Comparison of ENCODE assay signal across 12 mouse cellular contexts in the genomic region with DNA sequence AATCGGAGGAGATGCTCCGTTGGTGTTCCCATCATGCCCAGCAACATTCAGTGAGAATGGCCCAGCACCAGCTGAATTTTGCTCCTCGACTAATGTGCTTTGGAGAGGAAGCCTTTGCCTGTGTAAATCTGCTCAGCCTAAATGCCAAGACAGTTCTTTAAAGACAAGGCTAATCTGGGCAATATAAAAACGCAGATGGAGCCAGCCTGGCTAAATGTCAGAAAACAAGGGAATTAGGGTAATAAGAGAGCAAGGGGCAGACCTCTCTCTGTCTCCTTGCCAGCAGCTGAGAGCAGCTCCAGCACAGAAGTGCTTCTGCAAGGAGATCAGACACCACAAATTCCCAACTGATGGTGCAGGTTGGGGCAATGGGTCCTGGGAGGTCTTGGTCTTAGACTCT.
"Had no signal": no experiment of that assay in that cellular context is flagged by ENCODE, and none has a peak within 500 bp of the region (broad histone marks: within the 10 kb centered on the region; RNA-seq: fewer than 3 reads in every experiment).

No protein-coding gene starts in this region.

- DNase-seq: kidney, postnatal 14 days; layer of hippocampus, postnatal 36 days; lung, adult 18-20 months; midbrain, embryonic 14.5 days; right cerebral cortex, postnatal 14 days; thymus, adult 2 months; thymus, postnatal 25 days had no signal

- H3K27ac ChIP-seq: kidney, embryonic 15.5 days; limb, embryonic 13.5 days; liver, embryonic 14.5 days; neural tube, embryonic 12.5 days; stomach, embryonic 15.5 days had no signal

- H3K9ac ChIP-seq: kidney, embryonic 15.5 days; limb, embryonic 13.5 days; liver, embryonic 14.5 days; neural tube, embryonic 12.5 days; stomach, embryonic 15.5 days had no signal

- H3K9me3 ChIP-seq: kidney, embryonic 15.5 days; limb, embryonic 13.5 days; neural tube, embryonic 12.5 days; stomach, embryonic 15.5 days had no signal

- H3K4me2 ChIP-seq: kidney, embryonic 15.5 days; limb, embryonic 13.5 days; neural tube, embryonic 12.5 days; stomach, embryonic 15.5 days had no signal

- H3K36me3 ChIP-seq: kidney, embryonic 15.5 days; limb, embryonic 13.5 days; neural tube, embryonic 12.5 days; stomach, embryonic 15.5 days had no signal

- H3K4me3 ChIP-seq: kidney, embryonic 15.5 days; limb, embryonic 13.5 days; neural tube, embryonic 12.5 days; stomach, embryonic 15.5 days had no signal

- H3K4me1 ChIP-seq: kidney, embryonic 15.5 days; limb, embryonic 13.5 days; neural tube, embryonic 12.5 days; stomach, embryonic 15.5 days had no signal

- H3K27me3 ChIP-seq: kidney, embryonic 15.5 days; limb, embryonic 13.5 days; neural tube, embryonic 12.5 days; stomach, embryonic 15.5 days had no signal
